8 mouse cellular contexts compared by ENCODE assay signal in the genomic region with DNA sequence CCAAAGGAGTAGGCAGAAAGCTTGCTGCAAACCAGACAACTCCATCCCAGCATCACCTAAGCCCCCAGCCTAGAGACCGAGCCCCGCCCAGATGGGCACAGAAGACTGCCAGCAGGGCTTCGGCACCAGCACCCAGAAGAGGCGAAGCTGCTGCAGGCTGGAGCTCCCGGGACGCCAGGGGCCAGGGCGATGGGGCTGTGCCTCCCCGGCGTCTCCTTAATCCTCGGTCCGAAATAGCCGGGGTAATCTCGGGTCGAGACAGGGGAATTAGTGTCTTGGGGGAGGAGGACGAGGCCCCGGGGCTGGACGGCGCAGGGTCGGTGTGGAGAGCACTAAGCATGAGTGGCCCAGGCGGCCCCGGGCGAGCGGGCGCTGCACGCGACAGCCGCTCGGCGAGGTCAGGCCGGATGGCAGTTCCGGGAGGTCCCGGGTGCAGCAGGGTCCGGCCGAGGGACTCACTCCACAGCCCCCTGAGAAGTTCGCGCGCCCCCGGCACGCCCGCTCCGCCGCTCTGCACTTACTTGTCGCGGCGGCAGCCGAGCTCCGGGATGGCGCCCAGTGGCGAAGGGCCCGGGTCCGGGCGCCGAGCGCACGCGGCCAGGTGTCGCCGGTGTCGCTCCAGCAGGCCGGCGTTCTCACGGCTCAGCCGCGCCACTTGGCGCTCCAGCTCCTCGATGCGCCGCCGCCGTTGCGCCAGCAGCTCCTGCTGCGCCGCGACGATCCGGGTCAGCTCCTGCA. TPM values are rescaled to one million over a fixed set of nuclear protein-coding genes. Genes with fewer than 3 reads are reported as not detected.
DNase-seq lines count a peak whose midpoint lies in the region; ATAC-seq lines count a peak whose summit lies in the region.

No protein-coding gene starts in this region.

- H3K4me1 ChIP-seq in heart, embryonic 14.5 days (ENCODE audit: control insufficient read depth in 2 of 2, insufficient read depth in 2 of 2, low read length in 2 of 2): peaks cover 18 to 46% of the 10 kb centered on the region in 2 experiments
- peaks cover 10% of the 10 kb centered on the region; the same call in 1 of the 2 replicates for H3K4me1 ChIP-seq in midbrain, embryonic 11.5 days (ENCODE audit: control insufficient read depth, insufficient read depth, low read length)
- H3K4me1 ChIP-seq in stomach, embryonic 14.5 days (ENCODE audit: control insufficient read depth, insufficient read depth, low read length): peaks cover 6% of the 10 kb centered on the region; the same call in 1 of the 2 replicates

- H3K4me3 ChIP-seq in heart, embryonic 14.5 days (ENCODE audit: control insufficient read depth in 1 of 2, insufficient read depth in 1 of 2, low read depth in 1 of 2, low read length in 2 of 2): peak overlapping the region; percentile 77 to 79
- H3K4me3 ChIP-seq in midbrain, embryonic 11.5 days (ENCODE audit: low read depth, low read length): peak overlapping the region; percentile 70
- peak overlapping the region; percentile 70 for H3K4me3 ChIP-seq in stomach, embryonic 14.5 days (ENCODE audit: low read depth, low read length)

- H3K9ac ChIP-seq in heart, embryonic 14.5 days (ENCODE audit: low read length): peak overlapping the region; percentile 89
- H3K9ac ChIP-seq in midbrain, embryonic 11.5 days (ENCODE audit: low read length): peak overlapping the region; percentile 73
- peak overlapping the region; percentile 69 for H3K9ac ChIP-seq in stomach, embryonic 14.5 days (replicated peaks; ENCODE audit: low read depth, low read length)

- under 1% methylated on average over 72 of the region's 76 CpGs for WGBS in heart, embryonic 14.5 days
- under 1% methylated on average over 55 of the region's 76 CpGs for WGBS in midbrain, embryonic 11.5 days
- WGBS in stomach, embryonic 14.5 days: under 1% methylated on average over 76 of the region's 76 CpGs

- no peaks in the 10 kb centered on the region for H3K36me3 ChIP-seq in heart, embryonic 14.5 days (ENCODE audit: control insufficient read depth, insufficient read depth, low read length)
- no peaks in the 10 kb centered on the region for H3K36me3 ChIP-seq in midbrain, embryonic 11.5 days (ENCODE audit: control insufficient read depth, insufficient read depth, low read length)
- no peaks in the 10 kb centered on the region for H3K36me3 ChIP-seq in stomach, embryonic 14.5 days (ENCODE audit: control insufficient read depth, insufficient read depth, low read length)

- intact Hi-C loops in left cerebral cortex, postnatal 25 days (cut with DNase I): loop anchor here (5.0 kb wide), 4 partner anchors 60 to 175 kb away; no protein-coding TSS in a partner anchor

- peak; percentile 48 to 82 for DNase-seq in adrenal gland, adult (ENCODE audit: inconsistent age in 2 of 2, low spot score in 1 of 2)
- DNase-seq in adrenal gland, postnatal 4 days (ENCODE audit: low spot score in 2 of 2): no peak
- peak; percentile 34 for DNase-seq in A20 (ENCODE audit: low read depth, low spot score)
- peak; percentile 45 to 48 for DNase-seq in cerebellum, postnatal 10 days
- DNase-seq in left cerebral cortex, postnatal 25 days (ENCODE audit: low spot score in 2 of 2): peak; percentile 30 to 45
- peak; percentile 95 for DNase-seq in midbrain, embryonic 11.5 days (ENCODE audit: low spot score, missing footprints)

- ATAC-seq in heart, embryonic 14.5 days (ENCODE audit: insufficient number of reproducible peaks, insufficient read depth, low FRiP score, low read depth): no peak
- peak; percentile 17; the same call in 1 of the 2 replicates for ATAC-seq in midbrain, embryonic 11.5 days (ENCODE audit: low FRiP score)
- ATAC-seq in stomach, embryonic 14.5 days (ENCODE audit: insufficient number of reproducible peaks, insufficient read depth, low FRiP score, low read depth): no peak

- peaks cover 6% of the 10 kb centered on the region for H3K9me3 ChIP-seq in heart, embryonic 14.5 days (ENCODE audit: control insufficient read depth, low read length)
- no peaks in the 10 kb centered on the region; the same call in 1 of the 2 replicates for H3K9me3 ChIP-seq in midbrain, embryonic 11.5 days (ENCODE audit: control insufficient read depth, low read length)
- H3K9me3 ChIP-seq in stomach, embryonic 14.5 days (ENCODE audit: control insufficient read depth, low read depth, low read length): 0 out of 2 replicates have a peak, but pooled peaks cover 6% of the 10 kb centered on the region

- H3K4me2 ChIP-seq in heart, embryonic 14.5 days (ENCODE audit: low read length): peak overlapping the region; percentile 97
- peak overlapping the region; percentile 100 for H3K4me2 ChIP-seq in midbrain, embryonic 11.5 days
- peak overlapping the region; percentile 89 for H3K4me2 ChIP-seq in stomach, embryonic 14.5 days (replicated peaks; ENCODE audit: low read depth, low read length)

- H3K27ac ChIP-seq in heart, embryonic 14.5 days (replicated peaks in 1 of 2; ENCODE audit: control insufficient read depth in 1 of 2, insufficient read depth in 1 of 2, low read depth in 2 of 2, low read length in 2 of 2): peak overlapping the region; percentile 26 to 77; a peak in 3 of 4 replicates
- 0 out of 2 replicates have a peak overlapping the region, but pooled peaks have one; percentile 51 for H3K27ac ChIP-seq in midbrain, embryonic 11.5 days (ENCODE audit: low read depth, low read length)
- peak overlapping the region; percentile 21; the same call in 1 of the 2 replicates for H3K27ac ChIP-seq in stomach, embryonic 14.5 days (ENCODE audit: low read length)

- H3K27me3 ChIP-seq in heart, embryonic 14.5 days (ENCODE audit: control insufficient read depth, insufficient read depth, low read length): no peaks in the 10 kb centered on the region
- peaks cover 4% of the 10 kb centered on the region for H3K27me3 ChIP-seq in midbrain, embryonic 11.5 days (ENCODE audit: control insufficient read depth, insufficient read depth, low read length)
- H3K27me3 ChIP-seq in stomach, embryonic 14.5 days (ENCODE audit: control insufficient read depth, insufficient read depth, low read length): no peaks in the 10 kb centered on the region

RNA-seq across cellular contexts. Expression of a gene that starts 0.8 kb away (rescaled TPM):
- 10 to 100 TPM; 90.0 to 95.0 TPM for total RNA-seq in adrenal gland, postnatal 4 days (2021)
- 24.1 and 28.6 TPM in 2 replicates for polyA plus RNA-seq in heart, embryonic 14.5 days (2014; fragmentation: Nextera tagmentation; extraction: Ambion mirVana)
- 100 to 1,000 TPM; 317 to 348 TPM for total RNA-seq in left cerebral cortex, postnatal 25 days (2021)
- 14.6 and 16.5 TPM in 2 replicates for polyA plus RNA-seq in midbrain, embryonic 11.5 days (2014; fragmentation: Nextera tagmentation; extraction: Ambion mirVana)
- polyA plus RNA-seq in stomach, embryonic 14.5 days (2014; fragmentation: Nextera tagmentation; extraction: Ambion mirVana): 16.0 TPM in 2 replicates

Comparison
In these comparisons a context has a peak if more than half of its experiments do, and no peak if none do; other contexts are left out.
1. DNase-seq: peak in adrenal gland, adult (2 of 2), A20 (single experiment), cerebellum, postnatal 10 days (2 of 2), left cerebral cortex, postnatal 25 days (2 of 2) and midbrain, embryonic 11.5 days (single experiment); none in adrenal gland, postnatal 4 days (0 of 2).
2. Peak in every context shown above with its lines, with median percentiles within 50 percentile points of each other: H3K27ac ChIP-seq, H3K4me2 ChIP-seq, H3K4me3 ChIP-seq and H3K9ac ChIP-seq.